Mouse (Mus musculus): ENCODE measurements around the gene Ppp1r12a. TPM values are rescaled to one million over a fixed set of nuclear protein-coding genes. Genes with fewer than 3 reads are reported as not detected.
A peak's percentile ranks its signal among the peaks of the same experiment; 100 is the strongest.

Ppp1r12a gene
- polyA plus RNA-seq, 1 experiment from 2014 or later, result 84.1 TPM

GRCm38 (mm10) chr10:108310195-108310594 is 148.2 kb downstream of the Ppp1r12a start:
- 87% methylated on average over 5 of the region's 5 CpGs for WGBS
- H3K36me3 ChIP-seq (ENCODE audit: control insufficient read depth, insufficient read depth), result no peaks in the 10 kb centered on the region
- TF ChIP-seq CTCF (IDR thresholded peaks at IDR 0.05; ENCODE audit: low read depth), result no peak
- H3K9ac ChIP-seq (ENCODE audit: low read depth, low read length), result no peak overlapping the region
- no peaks in the 10 kb centered on the region for H3K4me1 ChIP-seq (replicated peaks; ENCODE audit: control insufficient read depth, insufficient read depth, low read length)
- no peaks in the 10 kb centered on the region for H3K9me3 ChIP-seq (ENCODE audit: control insufficient read depth)
- no peak for ATAC-seq
- H3K27ac ChIP-seq (ENCODE audit: low read depth, low read length), result no peak overlapping the region
- no peak overlapping the region for H3K4me2 ChIP-seq (replicated peaks; ENCODE audit: low read depth)
- no peak overlapping the region for H3K4me3 ChIP-seq (ENCODE audit: low read depth, low read length)
- H3K27me3 ChIP-seq (replicated peaks; ENCODE audit: control insufficient read depth, insufficient read depth, low read length), result no peaks in the 10 kb centered on the region

- no peak overlapping the region for H3K4me2 ChIP-seq (replicated peaks; ENCODE audit: low read depth)
- no peaks in the 10 kb centered on the region for H3K4me1 ChIP-seq (replicated peaks; ENCODE audit: control insufficient read depth, insufficient read depth, low read length)
- H3K27me3 ChIP-seq (replicated peaks; ENCODE audit: control insufficient read depth, insufficient read depth, low read length), result no peaks in the 10 kb centered on the region
- no peak for TF ChIP-seq CTCF (IDR thresholded peaks at IDR 0.05; ENCODE audit: low read depth)
- no peaks in the 10 kb centered on the region for H3K9me3 ChIP-seq (ENCODE audit: control insufficient read depth)
- WGBS, result 76% methylated on average over 3 of the region's 3 CpGs
- no peak for ATAC-seq
- no peaks in the 10 kb centered on the region for H3K36me3 ChIP-seq (ENCODE audit: control insufficient read depth, insufficient read depth)
- H3K27ac ChIP-seq (ENCODE audit: low read depth, low read length), result no peak overlapping the region
- no peak overlapping the region for H3K4me3 ChIP-seq (ENCODE audit: low read depth, low read length)
- no peak overlapping the region for H3K9ac ChIP-seq (ENCODE audit: low read depth, low read length)
Observed at GRCm38 (mm10) chr10:108311396-108311795, 149.4 kb downstream of the Ppp1r12a start.

GRCm38 (mm10) chr10:108313845-108314244 is 151.9 kb downstream of the Ppp1r12a start:
- Histone ChIP-seq H3K4me2 (replicated peaks; ENCODE audit: low read depth) (no peak overlapping the region), H3K9me3 (ENCODE audit: control insufficient read depth) (no peaks in the 10 kb centered on the region), H3K9ac (ENCODE audit: low read depth, low read length) (no peak overlapping the region), H3K27ac (ENCODE audit: low read depth, low read length) (no peak overlapping the region), H3K4me3 (ENCODE audit: low read depth, low read length) (no peak overlapping the region), H3K4me1 (replicated peaks; ENCODE audit: control insufficient read depth, insufficient read depth, low read length) (no peaks in the 10 kb centered on the region), H3K36me3 (ENCODE audit: control insufficient read depth, insufficient read depth) (no peaks in the 10 kb centered on the region), H3K27me3 (replicated peaks; ENCODE audit: control insufficient read depth, insufficient read depth, low read length) (no peaks in the 10 kb centered on the region)
- ATAC-seq, result no peak
- TF ChIP-seq CTCF (IDR thresholded peaks at IDR 0.05; ENCODE audit: low read depth), result no peak
- 68% methylated on average over 6 of the region's 6 CpGs for WGBS

- Histone ChIP-seq H3K36me3 (ENCODE audit: control insufficient read depth, insufficient read depth) (no peaks in the 10 kb centered on the region), H3K27ac (ENCODE audit: low read depth, low read length) (no peak overlapping the region), H3K9ac (ENCODE audit: low read depth, low read length) (no peak overlapping the region), H3K4me1 (replicated peaks; ENCODE audit: control insufficient read depth, insufficient read depth, low read length) (no peaks in the 10 kb centered on the region), H3K4me2 (replicated peaks; ENCODE audit: low read depth) (no peak overlapping the region), H3K9me3 (ENCODE audit: control insufficient read depth) (no peaks in the 10 kb centered on the region), H3K27me3 (replicated peaks; ENCODE audit: control insufficient read depth, insufficient read depth, low read length) (no peaks in the 10 kb centered on the region), H3K4me3 (ENCODE audit: low read depth, low read length) (no peak overlapping the region)
- TF ChIP-seq CTCF (IDR thresholded peaks at IDR 0.05; ENCODE audit: low read depth), result no peak
- no peak for ATAC-seq
- WGBS, result 83% methylated on average over 8 of the region's 8 CpGs
Observed at GRCm38 (mm10) chr10:108314396-108314795, 152.4 kb downstream of the Ppp1r12a start.

- ATAC-seq, result no peak
- Histone ChIP-seq H3K36me3 (ENCODE audit: control insufficient read depth, insufficient read depth) (no peaks in the 10 kb centered on the region), H3K9ac (ENCODE audit: low read depth, low read length) (no peak overlapping the region), H3K27ac (ENCODE audit: low read depth, low read length) (no peak overlapping the region), H3K4me3 (ENCODE audit: low read depth, low read length) (no peak overlapping the region), H3K4me1 (replicated peaks; ENCODE audit: control insufficient read depth, insufficient read depth, low read length) (no peaks in the 10 kb centered on the region), H3K27me3 (replicated peaks; ENCODE audit: control insufficient read depth, insufficient read depth, low read length) (no peaks in the 10 kb centered on the region), H3K9me3 (ENCODE audit: control insufficient read depth) (no peaks in the 10 kb centered on the region), H3K4me2 (replicated peaks; ENCODE audit: low read depth) (no peak overlapping the region)
- 94% methylated on average over 7 of the region's 7 CpGs for WGBS
- TF ChIP-seq CTCF (IDR thresholded peaks at IDR 0.05; ENCODE audit: low read depth), result no peak
Observed at GRCm38 (mm10) chr10:108315236-108315635, 153.2 kb downstream of the Ppp1r12a start.

DNA sequence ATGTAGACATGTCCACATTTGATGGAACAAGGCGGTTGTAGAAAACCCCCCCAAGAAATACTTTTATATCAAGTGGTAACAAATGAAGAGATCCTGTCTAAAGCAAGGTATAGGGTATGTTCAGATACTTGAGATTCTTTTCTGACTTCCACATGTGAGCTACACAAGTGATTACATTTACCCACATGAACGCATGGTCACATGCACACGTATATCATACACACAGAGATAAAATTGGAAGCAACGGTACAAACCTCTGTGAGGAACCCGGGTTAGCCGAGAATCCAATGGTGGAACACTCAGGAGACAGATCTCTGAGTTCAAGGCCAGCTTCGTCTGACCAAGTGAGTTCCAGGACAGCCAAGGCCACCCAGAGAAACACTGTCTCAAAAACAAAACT is 166.4 kb downstream of the Ppp1r12a start:
- 0 out of 2 replicates have a peak, but pooled peaks cover 3% of the 10 kb centered on the region for H3K4me1 ChIP-seq (replicated peaks; ENCODE audit: control insufficient read depth, insufficient read depth, low read length)
- H3K9ac ChIP-seq (ENCODE audit: low read depth, low read length), result no peak overlapping the region
- H3K27ac ChIP-seq (ENCODE audit: low read depth, low read length), result no peak overlapping the region
- H3K27me3 ChIP-seq (replicated peaks; ENCODE audit: control insufficient read depth, insufficient read depth, low read length), result no peaks in the 10 kb centered on the region
- H3K4me2 ChIP-seq (replicated peaks; ENCODE audit: low read depth), result no peak overlapping the region
- no peak for ATAC-seq
- 87% methylated on average over 7 of the region's 7 CpGs for WGBS
- no peaks in the 10 kb centered on the region for H3K36me3 ChIP-seq (ENCODE audit: control insufficient read depth, insufficient read depth)
- H3K9me3 ChIP-seq (ENCODE audit: control insufficient read depth), result no peaks in the 10 kb centered on the region
- no peak for TF ChIP-seq CTCF (IDR thresholded peaks at IDR 0.05; ENCODE audit: low read depth)
- H3K4me3 ChIP-seq (ENCODE audit: low read depth, low read length), result no peak overlapping the region

DNA sequence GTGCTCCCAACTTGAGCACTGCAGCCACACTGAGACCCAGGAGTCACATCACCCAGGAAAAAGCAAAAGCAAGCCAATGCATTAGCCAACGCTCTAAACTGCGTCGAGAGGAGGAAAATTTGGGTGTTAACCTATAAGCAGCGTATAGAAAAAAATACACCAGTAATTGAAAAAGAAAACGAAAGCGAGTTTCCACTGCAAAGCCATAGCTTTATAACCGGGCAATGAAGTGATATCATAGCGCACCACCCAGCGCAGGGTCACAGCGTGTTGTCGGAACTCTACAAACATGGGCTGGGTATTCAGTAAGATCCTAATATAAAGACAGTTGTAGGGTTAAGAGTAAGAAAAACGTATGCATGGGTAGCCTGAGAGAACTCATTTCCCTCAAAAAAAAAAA is 167.0 kb downstream of the Ppp1r12a start:
- Histone ChIP-seq H3K9ac (ENCODE audit: low read depth, low read length) (no peak overlapping the region), H3K4me1 (replicated peaks; ENCODE audit: control insufficient read depth, insufficient read depth, low read length) (0 out of 2 replicates have a peak, but pooled peaks cover 3% of the 10 kb centered on the region), H3K27ac (ENCODE audit: low read depth, low read length) (no peak overlapping the region), H3K27me3 (replicated peaks; ENCODE audit: control insufficient read depth, insufficient read depth, low read length) (no peaks in the 10 kb centered on the region), H3K36me3 (ENCODE audit: control insufficient read depth, insufficient read depth) (no peaks in the 10 kb centered on the region), H3K4me2 (replicated peaks; ENCODE audit: low read depth) (peak overlapping the region; percentile 48), H3K9me3 (ENCODE audit: control insufficient read depth) (no peaks in the 10 kb centered on the region), H3K4me3 (ENCODE audit: low read depth, low read length) (0 out of 2 replicates have a peak overlapping the region, but pooled peaks have one; percentile 2)
- ATAC-seq, result no peak
- 51% methylated on average over 12 of the region's 12 CpGs for WGBS
- no peak for TF ChIP-seq CTCF (IDR thresholded peaks at IDR 0.05; ENCODE audit: low read depth)
